Mouse (Mus musculus): ENCODE results near the gene Slc25a24. TPM values are rescaled to one million over a fixed set of nuclear protein-coding genes. Genes with fewer than 3 reads are reported as not detected.

Gene Slc25a24
- polyA plus RNA-seq (2021; fragmentation: Nextera tagmentation): 0.88 and 1.3 TPM in 2 replicates
- long read RNA-seq, experiment 1, partial matches to known transcripts: 0 of 1 reads
- long read RNA-seq, experiment 1, other reads (novel, unspliced or antisense): 1 of 1 reads
- long read RNA-seq, experiment 2, transcript Slc25a24-201 (10 exons, 3,431 nt): major isoform, 10 of 11 reads
- long read RNA-seq, experiment 2, partial matches to known transcripts: 1 of 11 reads
- long read RNA-seq, experiment 2, other reads (novel, unspliced or antisense): 0 of 11 reads

DNA sequence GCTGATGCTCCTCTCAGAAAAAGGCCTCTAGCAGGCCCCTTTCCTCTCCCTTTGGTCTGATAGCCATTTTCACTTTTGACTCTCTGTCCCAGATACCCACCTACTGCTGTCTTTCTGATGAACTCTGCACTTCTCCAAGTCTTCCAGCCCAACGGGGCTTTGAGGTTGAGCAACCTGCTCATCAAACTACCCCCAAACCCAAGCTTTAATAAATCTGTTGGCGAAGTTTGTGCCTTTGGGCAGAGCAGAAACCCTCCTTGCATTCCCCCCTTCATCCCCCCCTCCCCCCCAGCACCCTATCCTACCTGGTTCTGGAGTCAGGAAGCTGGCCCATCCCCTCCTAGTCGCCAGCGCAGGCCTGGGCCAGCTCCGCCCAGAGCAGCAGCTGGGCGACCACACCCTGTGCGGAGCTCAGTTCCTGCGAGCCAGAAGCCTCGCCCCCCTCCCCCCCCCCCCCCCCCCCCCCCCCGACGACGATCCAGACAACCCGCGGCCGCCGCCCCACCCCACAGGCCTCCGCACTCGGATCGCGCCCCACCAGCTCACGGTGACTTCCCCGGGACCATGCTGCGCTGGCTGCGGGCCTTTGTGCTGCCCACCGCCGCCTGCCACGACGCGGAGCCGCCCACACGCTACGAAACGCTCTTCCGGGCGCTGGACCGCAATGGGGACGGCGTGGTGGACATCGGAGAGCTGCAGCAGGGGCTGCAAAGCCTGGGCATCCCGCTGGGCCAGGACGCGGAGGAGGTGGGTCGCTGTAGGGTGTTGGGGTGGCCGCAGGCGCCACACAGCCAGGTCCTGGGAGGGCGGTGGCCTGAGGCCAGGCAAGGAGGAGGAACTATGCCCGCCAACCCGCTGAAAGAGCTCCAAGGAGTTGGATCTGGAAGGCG lies at the start of gene Slc25a24:
Slc25a24 (plus strand) TSS at position 509 of the 890 bp plus-strand sequence.

DNA sequence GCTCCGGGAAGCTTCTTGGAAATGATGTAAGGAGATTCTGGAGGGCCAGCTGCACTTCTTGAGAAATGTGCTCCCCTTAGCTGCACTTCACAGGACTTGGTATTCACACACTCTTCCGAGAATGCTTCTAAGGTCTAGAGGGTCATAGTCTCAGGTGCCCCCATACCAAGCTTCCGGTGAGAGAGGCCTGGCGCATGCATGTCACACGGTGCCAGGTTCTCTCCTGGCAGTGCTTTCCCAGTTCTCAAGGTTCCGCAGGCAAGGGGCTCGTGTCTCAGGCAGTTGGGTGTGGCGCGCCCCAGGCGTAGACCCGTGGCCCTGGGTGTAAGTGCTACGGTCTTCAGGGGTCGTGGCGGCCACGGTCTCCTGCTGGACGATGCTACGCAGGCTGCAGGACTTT lies 42.8 kb upstream of the Slc25a24 start, which contains the start of gene Slc25a54:
Slc25a54 (plus strand) TSS at position 301 of the 400 bp plus-strand sequence.

Other genes with a start within 250 kb of the Slc25a24 start
- gene Fndc7, start 233.1 kb upstream of the Slc25a24 start, polyA plus RNA-seq (2021; fragmentation: Nextera tagmentation): 0.04 TPM in 1 of 2 replicates, not detected in the other
- 12.4 and 12.9 TPM in 2 replicates for gene Prpf38b, start 211.4 kb upstream of the Slc25a24 start, polyA plus RNA-seq (2021; fragmentation: Nextera tagmentation)
- 2.4 and 3.8 TPM in 2 replicates for gene Henmt1, start 183.3 kb upstream of the Slc25a24 start, polyA plus RNA-seq (2021; fragmentation: Nextera tagmentation)
- gene Gm9857, start 182.7 kb upstream of the Slc25a24 start, polyA plus RNA-seq (2021; fragmentation: Nextera tagmentation): not detected in 2 replicates
- 2.9 and 3.3 TPM in 2 replicates for gene Fam102b, start 95.5 kb upstream of the Slc25a24 start, polyA plus RNA-seq (2021; fragmentation: Nextera tagmentation)
- not detected in 2 replicates for gene Slc25a54, start 42.7 kb upstream of the Slc25a24 start, polyA plus RNA-seq (2021; fragmentation: Nextera tagmentation)
- 1.6 and 1.9 TPM in 2 replicates for gene Vav3, start 217.5 kb downstream of the Slc25a24 start, polyA plus RNA-seq (2021; fragmentation: Nextera tagmentation)

All from layer of hippocampus, adult 6 months (tissue).